Mouse (Mus musculus) cerebellum, adult 2 months (tissue): ENCODE measurements around the gene Usp1.

Experiments used
- CTCF ChIP-seq: fragments of 200-500 bp; IDR thresholded peaks from 2 replicates; pipeline ENCODE4 v1.5.1; 2011; ENCODE audit warnings: low read depth, mild to moderate bottlenecking, control low read depth, low read length, moderate library complexity, borderline replicate concordance; ENCODE audit not compliant: insufficient read depth
- POLR2A ChIP-seq: fragments of 200-500 bp; IDR thresholded peaks from 2 replicates; pipeline ENCODE4 v1.6.1; 2011; ENCODE audit warnings: low read length, control low read depth, borderline replicate concordance; ENCODE audit not compliant: insufficient read depth

GRCm38 (mm10) chr4:98886377-98886776, 37.2 kb upstream of the Usp1 start:
- no peak for TF ChIP-seq CTCF
- TF ChIP-seq POLR2A = no peak
